Mouse (Mus musculus): ENCODE results near the gene Oxa1l. TPM values are rescaled to one million over a fixed set of nuclear protein-coding genes. Genes with fewer than 3 reads are reported as not detected.

The Oxa1l gene
- polyA plus RNA-seq, 1 experiment from 2014 or later = 42.3 TPM

DNA sequence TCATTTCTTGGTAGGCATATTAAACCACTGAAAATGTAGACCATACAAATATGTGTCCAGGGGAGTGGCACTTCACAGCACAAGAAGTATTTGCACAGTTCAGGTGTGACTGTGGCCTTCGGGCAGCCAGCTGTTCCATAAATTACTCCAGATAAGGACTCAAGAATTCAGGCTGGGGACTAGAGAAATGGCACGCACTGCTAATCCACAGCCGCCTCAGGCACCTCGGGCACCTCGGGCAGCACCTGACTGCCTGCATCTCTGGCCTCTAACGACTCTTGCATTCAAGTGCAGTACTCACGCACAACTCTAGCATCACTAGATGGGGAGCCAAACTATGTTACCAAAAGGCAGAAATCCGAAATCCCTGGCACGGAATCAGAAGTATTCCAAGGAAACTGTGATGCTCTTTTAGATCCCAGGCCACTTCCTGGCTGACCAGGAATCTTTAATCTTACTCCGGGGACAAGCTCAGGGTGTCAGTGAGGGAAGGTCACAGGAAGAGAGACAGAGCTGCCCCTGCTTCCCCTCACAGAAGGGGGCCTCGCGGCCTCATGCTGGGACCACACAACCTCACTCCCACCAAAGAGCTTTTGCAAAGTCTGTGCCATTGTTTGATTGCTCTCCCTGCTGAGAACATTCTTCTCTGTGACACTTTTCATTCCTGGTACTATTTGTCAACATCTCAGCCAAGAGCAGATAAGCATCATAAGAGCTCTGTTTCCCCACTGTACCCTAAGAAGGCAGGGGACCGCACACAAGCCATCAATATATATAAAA, 54.8 kb downstream of the Oxa1l start:
- Histone ChIP-seq H3K4me1 (peaks cover 11% of the 10 kb centered on the region), H3K4me3 (no peak overlapping the region), H3K9ac (replicated peaks) (no peak overlapping the region), H3K9me3 (no peaks in the 10 kb centered on the region), H3K4me2 (replicated peaks) (no peak overlapping the region), H3K27ac (replicated peaks) (no peak overlapping the region), H3K36me3 (no peaks in the 10 kb centered on the region), H3K27me3 (peaks cover 42% of the 10 kb centered on the region)
- ATAC-seq (ENCODE audit: low FRiP score, low read depth) = no peak
- 8% methylated on average over 13 of the region's 13 CpGs for WGBS

DNA sequence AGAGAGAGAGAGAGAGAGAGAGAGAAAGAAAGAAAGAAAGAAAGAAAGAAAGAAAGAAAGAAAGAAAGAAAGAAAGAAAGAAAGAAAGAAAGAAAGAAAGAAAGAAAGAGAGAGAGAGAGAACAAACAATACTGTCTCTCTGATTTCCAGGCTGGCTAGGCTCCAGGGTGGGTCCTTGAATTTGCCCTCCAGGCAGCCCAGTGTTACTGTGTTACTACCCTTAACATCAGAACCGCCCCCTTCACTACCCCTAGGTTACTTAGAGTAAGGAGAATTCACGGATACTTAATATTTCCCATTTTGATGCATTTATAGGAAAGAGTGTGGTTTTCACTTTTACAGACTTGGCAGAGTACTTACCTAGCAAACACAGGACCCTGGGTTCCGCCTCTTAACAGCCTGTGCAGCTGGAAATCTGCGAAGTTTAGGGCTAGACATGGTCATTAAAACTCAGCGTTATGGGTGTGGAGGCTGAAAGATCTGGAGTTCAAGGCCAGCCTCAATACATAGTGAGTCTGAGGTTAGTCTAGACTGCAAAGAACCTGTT, 55.7 kb downstream of the Oxa1l start:
- Histone ChIP-seq H3K4me3 (no peak overlapping the region), H3K4me1 (peaks cover 11% of the 10 kb centered on the region), H3K27me3 (peaks cover 42% of the 10 kb centered on the region), H3K9ac (replicated peaks) (no peak overlapping the region), H3K4me2 (replicated peaks) (no peak overlapping the region), H3K9me3 (no peaks in the 10 kb centered on the region), H3K36me3 (no peaks in the 10 kb centered on the region), H3K27ac (replicated peaks) (no peak overlapping the region)
- ATAC-seq (ENCODE audit: low FRiP score, low read depth) = no peak
- WGBS = 31% methylated on average over 5 of the region's 5 CpGs

DNA sequence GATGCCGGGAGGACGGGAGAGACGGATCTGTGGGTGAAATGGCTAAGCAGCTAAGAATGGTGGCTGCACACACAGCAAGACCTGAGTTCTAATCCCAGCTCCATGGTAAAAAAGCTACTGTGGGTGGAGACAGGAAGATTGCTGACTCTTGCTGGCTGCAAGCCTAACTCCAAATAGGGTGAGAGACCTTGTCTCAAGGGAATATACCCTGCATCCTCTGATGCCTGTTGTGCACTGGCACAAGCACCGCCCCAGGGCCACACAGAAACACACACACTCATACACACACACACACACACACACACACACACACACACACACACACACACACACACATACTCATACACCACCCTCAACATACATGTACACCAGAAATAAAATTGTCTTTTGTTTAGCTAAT, 56.2 kb downstream of the Oxa1l start:
- peaks cover 42% of the 10 kb centered on the region for H3K27me3 ChIP-seq
- H3K4me1 ChIP-seq = peaks cover 11% of the 10 kb centered on the region
- H3K36me3 ChIP-seq = no peaks in the 10 kb centered on the region
- H3K4me2 ChIP-seq (replicated peaks) = no peak overlapping the region
- WGBS = 46% methylated on average over 3 of the region's 4 CpGs
- H3K27ac ChIP-seq (replicated peaks) = no peak overlapping the region
- no peak for ATAC-seq (ENCODE audit: low FRiP score, low read depth)
- H3K9me3 ChIP-seq = no peaks in the 10 kb centered on the region
- H3K9ac ChIP-seq (replicated peaks) = no peak overlapping the region
- H3K4me3 ChIP-seq = no peak overlapping the region

DNA sequence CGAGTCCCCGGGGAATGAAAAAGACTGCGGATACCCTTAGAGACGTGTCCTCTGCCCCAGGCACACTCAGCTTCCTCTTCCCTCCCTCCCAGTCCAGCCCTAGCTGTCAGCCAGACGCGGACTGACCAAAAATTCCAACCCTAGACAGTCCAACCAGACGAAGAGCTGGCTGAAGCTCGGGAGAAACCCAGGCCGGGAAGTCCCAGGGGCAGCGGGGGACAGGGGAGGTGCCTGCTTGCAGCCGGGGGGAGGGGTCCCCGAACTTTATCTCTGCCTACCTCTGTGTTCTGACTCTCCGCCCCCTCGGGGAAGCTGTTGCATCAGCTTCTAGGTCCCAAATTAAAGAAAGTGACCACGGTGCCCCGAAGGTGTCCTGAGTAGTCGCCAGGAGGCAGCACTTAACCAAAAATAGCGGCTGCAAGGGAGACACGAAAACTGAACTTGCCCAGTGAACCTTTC, 57.0 kb downstream of the Oxa1l start, which contains the start of gene Slc7a7:
Gene Slc7a7 (minus strand): TSS at position 158 of the 459 bp plus-strand sequence.
- H3K36me3 ChIP-seq = no peaks in the 10 kb centered on the region
- H3K4me2 ChIP-seq (replicated peaks) = peak within 1 kb of the TSS; percentile 26
- H3K4me1 ChIP-seq = peaks cover 11% of the 10 kb centered on the region
- peaks cover 42% of the 10 kb centered on the region for H3K27me3 ChIP-seq
- no peak within 1 kb of the TSS for H3K9ac ChIP-seq (replicated peaks)
- no peak for ATAC-seq (ENCODE audit: low FRiP score, low read depth)
- H3K27ac ChIP-seq (replicated peaks) = no peak within 1 kb of the TSS
- H3K4me3 ChIP-seq = no peak within 1 kb of the TSS
- H3K9me3 ChIP-seq = no peaks in the 10 kb centered on the region
- WGBS = 4% methylated on average over 19 of the region's 19 CpGs

Other genes with a start within 250 kb of the Oxa1l start
- gene Dad1, start 106.7 kb upstream of the Oxa1l start, polyA plus RNA-seq (2016; fragmentation: Nextera tagmentation; extraction: Ambion mirVana) = 220 and 224 TPM in 2 replicates
- 36.6 and 38.3 TPM in 2 replicates for gene Abhd4, start 106.6 kb upstream of the Oxa1l start, polyA plus RNA-seq (2016; fragmentation: Nextera tagmentation; extraction: Ambion mirVana)
- not detected in 2 replicates for gene Olfr49, start 75.9 kb upstream of the Oxa1l start, polyA plus RNA-seq (2016; fragmentation: Nextera tagmentation; extraction: Ambion mirVana)
- gene Slc7a7, start 56.9 kb downstream of the Oxa1l start, polyA plus RNA-seq (2016; fragmentation: Nextera tagmentation; extraction: Ambion mirVana) = 3.9 and 4.7 TPM in 2 replicates
- gene Mrpl52, start 66.1 kb downstream of the Oxa1l start, polyA plus RNA-seq (2016; fragmentation: Nextera tagmentation; extraction: Ambion mirVana) = 262 and 264 TPM in 2 replicates
- 84.8 and 88.6 TPM in 2 replicates for gene Mmp14, start 70.8 kb downstream of the Oxa1l start, polyA plus RNA-seq (2016; fragmentation: Nextera tagmentation; extraction: Ambion mirVana)
- gene Lrp10, start 103.3 kb downstream of the Oxa1l start, polyA plus RNA-seq (2016; fragmentation: Nextera tagmentation; extraction: Ambion mirVana) = 31.1 and 32.5 TPM in 2 replicates
- 42.6 and 44.9 TPM in 2 replicates for gene Rem2, start 115.3 kb downstream of the Oxa1l start, polyA plus RNA-seq (2016; fragmentation: Nextera tagmentation; extraction: Ambion mirVana)
- gene Prmt5, start 156.7 kb downstream of the Oxa1l start, polyA plus RNA-seq (2016; fragmentation: Nextera tagmentation; extraction: Ambion mirVana) = 117 and 119 TPM in 2 replicates
- gene Haus4, start 193.8 kb downstream of the Oxa1l start, polyA plus RNA-seq (2016; fragmentation: Nextera tagmentation; extraction: Ambion mirVana) = 32.4 and 35.0 TPM in 2 replicates
- gene Ajuba, start 216.7 kb downstream of the Oxa1l start, polyA plus RNA-seq (2016; fragmentation: Nextera tagmentation; extraction: Ambion mirVana) = 41.6 and 46.6 TPM in 2 replicates
- 8.2 and 10.4 TPM in 2 replicates for gene 4931414P19Rik, start 245.2 kb downstream of the Oxa1l start, polyA plus RNA-seq (2016; fragmentation: Nextera tagmentation; extraction: Ambion mirVana)